Mouse (Mus musculus) heart, embryonic 15.5 days (tissue): ENCODE data around the gene Iffo1. TPM values are rescaled to one million over a fixed set of nuclear protein-coding genes. Genes with fewer than 3 reads are reported as not detected.

Experiments used
- ATAC-seq: fragments of 200-750 bp; cut with Nextera tagmentation; replicated peaks from 2 replicates; pipeline ENCODE4 v1.8.0; 2017; ENCODE audit warnings: low read depth, moderate TSS enrichment; ENCODE audit not compliant: insufficient number of reproducible peaks, insufficient read depth, low FRiP score
- H3K27ac ChIP-seq: fragments of 300-500 bp; sonication (generic); 2 replicates; pipeline ENCODE4 v1.5.1; 2015; ENCODE audit warnings: mild to moderate bottlenecking, inconsistent platforms
- H3K27me3 ChIP-seq: fragments of 300-500 bp; sonication (generic); 2 replicates; pipeline ENCODE4 v1.6.1; 2015; ENCODE audit warnings: inconsistent platforms
- H3K36me3 ChIP-seq: fragments of 300-500 bp; sonication (generic); 2 replicates; pipeline ENCODE4 v1.6.1; 2015; ENCODE audit warnings: mild to moderate bottlenecking, inconsistent platforms
- H3K4me1 ChIP-seq: fragments of 300-500 bp; sonication (generic); replicated peaks from 2 replicates; pipeline ENCODE4 v1.6.1; 2015; ENCODE audit warnings: inconsistent platforms
- H3K4me2 ChIP-seq: fragments of 300-500 bp; sonication (generic); 2 replicates; pipeline ENCODE4 v1.6.1; 2015; ENCODE audit warnings: inconsistent platforms, mild to moderate bottlenecking, moderate library complexity
- H3K4me3 ChIP-seq: fragments of 300-500 bp; sonication (generic); 2 replicates; pipeline ENCODE4 v1.5.1; 2015; ENCODE audit warnings: mild to moderate bottlenecking, inconsistent platforms
- H3K9ac ChIP-seq: fragments of 300-500 bp; sonication (generic); 2 replicates; pipeline ENCODE4 v1.6.1; 2015; ENCODE audit warnings: mild to moderate bottlenecking, inconsistent platforms
- H3K9me3 ChIP-seq: fragments of 300-500 bp; sonication (generic); replicated peaks from 2 replicates; pipeline ENCODE4 v1.6.1; 2016; ENCODE audit warnings: inconsistent platforms
- WGBS: fragments of 180-500 bp; shearing (Covaris S2); methylation state at CpG from one replicate; pipeline ENCODE4 v1.1.7; 2015; ENCODE audit warnings: mixed read lengths; 5-methylcytosine and 5-hydroxymethylcytosine counted together
- polyA plus RNA-seq: library from polyadenylated mRNA; unstranded; fragments of >200 nt; fragmentation: Nextera tagmentation; extraction: Ambion mirVana; gene quantifications from 2 replicates; pipeline ENCODE4 v1.2.1, GENCODE M21; 2015

Gene Iffo1
- polyA plus RNA-seq, 1 experiment from 2014 or later: 9.7 TPM

- Histone ChIP-seq H3K9ac (no peak overlapping the region), H3K4me1 (no peaks in the 10 kb centered on the region), H3K27ac (no peak overlapping the region), H3K36me3 (peaks cover 98% of the 10 kb centered on the region), H3K4me3 (no peak overlapping the region), H3K27me3 (no peaks in the 10 kb centered on the region), H3K4me2 (no peak overlapping the region), H3K9me3 (no peaks in the 10 kb centered on the region)
- WGBS: 85% methylated on average over 14 of the region's 14 CpGs
- ATAC-seq: no peak
Observed at GRCm38 (mm10) chr6:125109371-125109770, 35.7 kb upstream of the Iffo1 start.

GRCm38 (mm10) chr6:125110927-125111326 lies 34.1 kb upstream of the Iffo1 start:
- H3K27ac ChIP-seq: no peak overlapping the region
- no peak overlapping the region for H3K9ac ChIP-seq
- no peak overlapping the region for H3K4me3 ChIP-seq
- WGBS: 88% methylated on average over 7 of the region's 7 CpGs
- no peak overlapping the region for H3K4me2 ChIP-seq
- H3K4me1 ChIP-seq: no peaks in the 10 kb centered on the region
- no peaks in the 10 kb centered on the region for H3K27me3 ChIP-seq
- H3K36me3 ChIP-seq: peaks cover 96% of the 10 kb centered on the region
- H3K9me3 ChIP-seq: no peaks in the 10 kb centered on the region
- ATAC-seq: no peak

DNA sequence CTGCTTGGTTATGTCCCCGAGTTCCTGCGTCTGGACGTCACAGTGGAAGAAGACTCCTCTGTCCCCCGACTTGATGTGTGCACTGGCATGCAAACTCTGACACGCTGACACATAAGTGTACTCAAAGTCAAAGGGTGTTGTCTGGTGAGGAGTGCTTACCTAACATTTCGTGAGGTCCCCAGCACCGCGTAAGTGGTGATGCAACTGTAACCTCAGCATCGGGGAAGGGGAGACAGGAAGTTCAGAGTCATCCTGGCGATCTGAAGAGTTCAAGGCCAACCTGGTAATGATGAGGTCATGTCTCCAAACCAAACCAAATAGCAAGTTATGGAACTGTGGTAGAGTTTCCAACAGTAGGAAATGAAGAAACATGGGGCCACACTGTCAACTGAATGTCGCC lies 32.5 kb upstream of the Iffo1 start:
- H3K36me3 ChIP-seq: peaks cover 96% of the 10 kb centered on the region
- H3K9me3 ChIP-seq: no peaks in the 10 kb centered on the region
- H3K4me2 ChIP-seq: no peak overlapping the region
- no peak overlapping the region for H3K27ac ChIP-seq
- 89% methylated on average over 11 of the region's 11 CpGs for WGBS
- no peak overlapping the region for H3K4me3 ChIP-seq
- no peaks in the 10 kb centered on the region for H3K4me1 ChIP-seq
- H3K9ac ChIP-seq: no peak overlapping the region
- no peaks in the 10 kb centered on the region for H3K27me3 ChIP-seq
- ATAC-seq: no peak

DNA sequence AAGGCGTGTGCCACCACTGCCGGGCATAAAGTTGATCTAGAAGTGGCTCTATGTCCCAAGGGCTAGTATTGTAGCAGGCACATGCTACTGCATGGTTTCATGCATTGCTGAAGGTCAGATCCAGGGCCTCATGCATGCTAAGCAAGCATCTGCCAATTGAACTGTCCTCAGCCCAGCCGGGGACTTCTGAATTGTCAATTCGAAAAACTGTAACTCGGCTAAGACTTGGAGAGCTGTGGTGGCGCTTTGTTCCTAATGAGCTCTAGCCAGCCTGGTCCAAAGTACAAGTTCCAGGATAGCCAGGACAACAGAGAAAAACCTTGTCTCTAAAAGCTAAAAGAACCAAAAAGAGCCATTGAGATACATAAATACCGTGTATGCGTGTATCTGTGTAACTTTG lies 25.7 kb upstream of the Iffo1 start:
- H3K4me2 ChIP-seq: no peak overlapping the region
- ATAC-seq: no peak
- 91% methylated on average over 8 of the region's 8 CpGs for WGBS

GRCm38 (mm10) chr6:125128724-125129123 lies 16.3 kb upstream of the Iffo1 start:
- 86% methylated on average over 12 of the region's 12 CpGs for WGBS

More for the DNA sequence above, 25.7 kb upstream of the Iffo1 start:
- Histone ChIP-seq H3K4me1 (no peaks in the 10 kb centered on the region), H3K9ac (no peak overlapping the region), H3K9me3 (no peaks in the 10 kb centered on the region), H3K4me3 (no peak overlapping the region), H3K27ac (no peak overlapping the region), H3K36me3 (peaks cover 95% of the 10 kb centered on the region), H3K27me3 (no peaks in the 10 kb centered on the region)

DNA sequence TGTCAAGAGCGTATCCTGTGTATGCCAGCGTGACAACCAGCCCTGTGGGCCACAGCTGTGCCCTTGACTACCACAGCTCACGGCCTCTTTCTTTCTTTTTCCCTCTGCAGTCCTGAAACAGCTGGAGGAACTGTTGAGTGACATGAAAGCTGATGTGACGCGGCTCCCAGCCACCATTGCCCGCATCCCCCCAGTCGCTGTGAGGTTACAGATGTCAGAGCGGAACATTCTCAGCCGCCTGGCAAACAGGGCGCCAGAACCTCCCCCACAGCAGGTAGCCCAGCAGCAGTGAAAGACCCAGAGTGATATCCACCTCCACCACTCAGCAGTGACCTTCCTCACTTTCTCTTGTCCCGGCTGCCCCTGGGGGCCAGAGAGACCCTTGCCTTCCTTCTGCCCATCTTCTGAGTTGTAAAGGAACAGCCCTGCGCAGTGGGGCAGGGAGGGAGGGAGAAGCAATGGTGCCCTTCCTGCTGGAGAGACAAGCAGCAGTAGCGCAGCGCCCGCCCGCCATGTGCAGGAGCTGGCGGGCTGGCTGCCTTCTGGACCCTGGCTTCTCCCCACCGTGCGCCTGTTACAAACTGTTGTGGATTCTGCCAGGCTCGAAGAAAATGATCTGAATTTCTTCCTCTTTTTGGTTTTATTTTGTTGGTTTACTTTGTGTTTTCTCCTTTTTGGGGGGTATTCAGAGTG lies 15.2 kb upstream of the Iffo1 start:
- no peak for ATAC-seq
- no peak overlapping the region for H3K4me3 ChIP-seq
- H3K36me3 ChIP-seq: peaks cover 68% of the 10 kb centered on the region
- H3K9ac ChIP-seq: no peak overlapping the region
- no peak overlapping the region for H3K27ac ChIP-seq
- no peak overlapping the region for H3K4me2 ChIP-seq
- 83% methylated on average over 20 of the region's 20 CpGs for WGBS
- peaks cover 18% of the 10 kb centered on the region for H3K4me1 ChIP-seq
- H3K27me3 ChIP-seq: no peaks in the 10 kb centered on the region
- H3K9me3 ChIP-seq: no peaks in the 10 kb centered on the region

More at GRCm38 (mm10) chr6:125128724-125129123, 16.3 kb upstream of the Iffo1 start:
- peaks cover 18% of the 10 kb centered on the region for H3K4me1 ChIP-seq
- no peak overlapping the region for H3K9ac ChIP-seq
- no peaks in the 10 kb centered on the region for H3K9me3 ChIP-seq
- H3K4me3 ChIP-seq: no peak overlapping the region
- peaks cover 68% of the 10 kb centered on the region for H3K36me3 ChIP-seq
- H3K27me3 ChIP-seq: no peaks in the 10 kb centered on the region
- ATAC-seq: no peak
- no peak overlapping the region for H3K4me2 ChIP-seq
- no peak overlapping the region for H3K27ac ChIP-seq

GRCm38 (mm10) chr6:125131302-125132156 lies 13.5 kb upstream of the Iffo1 start, which contains the start of gene Nop2:
Nop2 (plus strand) TSS chr6:125131909.
- Histone ChIP-seq H3K4me3 (peak within 1 kb of the TSS; percentile 68), H3K9me3 (no peaks in the 10 kb centered on the region)

GRCm38 (mm10) chr6:125132470-125132869 lies 12.6 kb upstream of the Iffo1 start:
- Histone ChIP-seq H3K4me1 (peaks cover 18% of the 10 kb centered on the region), H3K36me3 (peaks cover 66% of the 10 kb centered on the region), H3K9me3 (no peaks in the 10 kb centered on the region), H3K27ac (no peak overlapping the region), H3K27me3 (no peaks in the 10 kb centered on the region), H3K4me3 (peak overlapping the region; percentile 68), H3K4me2 (peak overlapping the region; percentile 92), H3K9ac (peak overlapping the region; percentile 72)
- no peak for ATAC-seq
- 3% methylated on average over 11 of the region's 11 CpGs for WGBS

More at GRCm38 (mm10) chr6:125131302-125132156, 13.5 kb upstream of the Iffo1 start, which contains the start of gene Nop2:
- peak; percentile 93 for ATAC-seq
- under 1% methylated on average over 66 of the region's 66 CpGs for WGBS
- Histone ChIP-seq H3K27ac (peak within 1 kb of the TSS; percentile 90), H3K4me2 (peak within 1 kb of the TSS; percentile 92), H3K9ac (peak within 1 kb of the TSS; percentile 72), H3K27me3 (no peaks in the 10 kb centered on the region), H3K4me1 (peaks cover 18% of the 10 kb centered on the region), H3K36me3 (peaks cover 67% of the 10 kb centered on the region)

- Histone ChIP-seq H3K36me3 (peaks cover 87% of the 10 kb centered on the region), H3K27ac (no peak overlapping the region), H3K4me3 (no peak overlapping the region), H3K27me3 (no peaks in the 10 kb centered on the region), H3K4me2 (no peak overlapping the region), H3K9ac (no peak overlapping the region), H3K4me1 (peaks cover 14% of the 10 kb centered on the region), H3K9me3 (no peaks in the 10 kb centered on the region)
- 88% methylated on average over 19 of the region's 19 CpGs for WGBS
- ATAC-seq: no peak
Observed at GRCm38 (mm10) chr6:125137002-125137671, 7.9 kb upstream of the Iffo1 start.

- no peak overlapping the region for H3K9ac ChIP-seq
- H3K9me3 ChIP-seq: no peaks in the 10 kb centered on the region
- no peak for ATAC-seq
- H3K27me3 ChIP-seq: no peaks in the 10 kb centered on the region
- no peak overlapping the region for H3K4me3 ChIP-seq
- peaks cover 5% of the 10 kb centered on the region for H3K4me1 ChIP-seq
- H3K4me2 ChIP-seq: no peak overlapping the region
- 90% methylated on average over 7 of the region's 7 CpGs for WGBS
- no peak overlapping the region for H3K27ac ChIP-seq
- H3K36me3 ChIP-seq: peaks cover 82% of the 10 kb centered on the region
Observed at GRCm38 (mm10) chr6:125139747-125140146, 5.3 kb upstream of the Iffo1 start.

- 88% methylated on average over 8 of the region's 8 CpGs for WGBS
- Histone ChIP-seq H3K27ac (no peak overlapping the region), H3K9ac (no peak overlapping the region), H3K4me1 (peaks cover 27% of the 10 kb centered on the region), H3K27me3 (no peaks in the 10 kb centered on the region), H3K4me2 (no peak overlapping the region), H3K9me3 (no peaks in the 10 kb centered on the region), H3K36me3 (peaks cover 57% of the 10 kb centered on the region), H3K4me3 (no peak overlapping the region)
- no peak for ATAC-seq
Observed at GRCm38 (mm10) chr6:125142436-125142835, 2.6 kb upstream of the Iffo1 start.
